Mouse (Mus musculus) c-Kit-positive CD71-positive TER-119-negative erythroid progenitor cells, embryonic 14.5 days (primary cell): ENCODE data around the gene Bmp15.

Source experiments
- DNase-seq: peaks from one replicate; pipeline ENCODE4 v3.0.0-alpha.2; 2013; ENCODE audit warnings: low read depth

Bmp15 gene

GRCm38 (mm10) chrX:6320621-6321020 lies at the start of gene Bmp15:
TSS of gene Bmp15 (minus strand) at chrX:6320721.
- no peak for DNase-seq

- DNase-seq = no peak
Observed at GRCm38 (mm10) chrX:6368822-6369221, 48.3 kb upstream of the Bmp15 start.

- no peak for DNase-seq
Observed at GRCm38 (mm10) chrX:6357503-6358114, 37.1 kb upstream of the Bmp15 start.

GRCm38 (mm10) chrX:6356876-6357275 lies 36.4 kb upstream of the Bmp15 start:
- DNase-seq = no peak

- DNase-seq = no peak
Observed at GRCm38 (mm10) chrX:6345273-6345959, 24.9 kb upstream of the Bmp15 start.

- no peak for DNase-seq
Observed at GRCm38 (mm10) chrX:6324056-6324455, 3.5 kb upstream of the Bmp15 start.

- no peak for DNase-seq
Observed at GRCm38 (mm10) chrX:6317747-6318146, 2.8 kb downstream of the Bmp15 start.
